Mouse (Mus musculus) liver, embryonic 14.5 days (tissue): ENCODE results near the gene Hist1h1a.

Experiments
- CTCF ChIP-seq: IDR thresholded peaks from 2 replicates; pipeline ENCODE4 v1.5.1; 2016; ENCODE audit warnings: antibody characterized with exemption, low read depth, control low read depth
- EP300 ChIP-seq: IDR thresholded peaks from 2 replicates; pipeline ENCODE4 v1.6.1; 2016; ENCODE audit warnings: antibody characterized with exemption, low read depth

DNA sequence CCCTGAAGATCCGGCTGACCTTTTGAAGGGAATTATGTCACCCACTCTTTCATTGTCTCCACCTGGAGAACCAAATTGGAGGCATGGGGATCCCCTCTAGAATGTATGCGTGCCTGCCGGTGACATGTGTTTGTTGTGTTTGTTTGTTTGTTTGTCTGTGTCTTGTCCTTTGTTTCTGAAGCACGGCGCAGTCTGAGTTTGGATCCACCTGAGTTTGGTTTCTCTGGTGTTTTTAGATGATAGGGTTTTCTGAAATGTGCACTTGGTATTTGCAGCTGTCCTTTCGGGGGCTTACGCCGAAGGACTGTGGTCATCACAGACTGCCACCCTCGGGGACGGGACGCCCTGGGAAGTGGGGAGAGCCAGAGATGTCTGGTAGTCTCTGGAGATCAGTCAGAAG, 46.3 kb upstream of the Hist1h1a start:
- TF ChIP-seq CTCF (no peak), EP300 (no peak)
